Mouse (Mus musculus): ENCODE results near the gene Nfat5. TPM values are rescaled to one million over a fixed set of nuclear protein-coding genes. Genes with fewer than 3 reads are reported as not detected.
A peak's percentile ranks its signal among the peaks of the same experiment; 100 is the strongest.

Nfat5 gene
- total RNA-seq (2021), result 10 to 100 TPM; 47.8 to 67.4 TPM

GRCm38 (mm10) chr8:107292928-107293601 is at the start of gene Nfat5:
TSS of gene Nfat5 (plus strand) at chr8:107293470.
- DNase-seq (ENCODE audit: extremely low spot score in 1 of 2, low spot score in 1 of 2), result peak; percentile 92 to 100

DNA sequence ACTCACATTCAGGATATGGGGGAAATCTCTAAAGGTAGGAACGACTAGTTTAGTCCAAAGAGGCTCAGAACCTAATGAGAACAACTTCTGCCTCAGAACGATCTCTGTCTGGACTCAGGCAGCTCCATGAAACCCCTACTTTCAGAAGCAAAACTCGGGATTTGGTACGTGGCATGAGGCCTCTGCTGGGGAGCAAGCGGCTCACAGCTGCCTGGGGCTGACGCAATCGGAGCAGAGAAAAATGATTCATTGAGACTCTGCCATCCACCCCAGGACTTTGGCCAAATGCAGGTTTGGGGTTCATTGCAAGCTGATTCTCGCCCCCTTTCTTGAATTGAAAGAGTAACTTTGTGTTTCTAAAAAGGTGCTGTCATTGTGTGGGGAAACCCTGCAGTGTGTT is 49.1 kb upstream of the Nfat5 start:
- no peak for DNase-seq (ENCODE audit: extremely low spot score in 1 of 2, low spot score in 1 of 2)

- DNase-seq (ENCODE audit: extremely low spot score in 1 of 2, low spot score in 1 of 2), result no peak
These were observed 44.8 kb upstream of the Nfat5 start for GRCm38 (mm10) chr8:107248456-107248855.

DNA sequence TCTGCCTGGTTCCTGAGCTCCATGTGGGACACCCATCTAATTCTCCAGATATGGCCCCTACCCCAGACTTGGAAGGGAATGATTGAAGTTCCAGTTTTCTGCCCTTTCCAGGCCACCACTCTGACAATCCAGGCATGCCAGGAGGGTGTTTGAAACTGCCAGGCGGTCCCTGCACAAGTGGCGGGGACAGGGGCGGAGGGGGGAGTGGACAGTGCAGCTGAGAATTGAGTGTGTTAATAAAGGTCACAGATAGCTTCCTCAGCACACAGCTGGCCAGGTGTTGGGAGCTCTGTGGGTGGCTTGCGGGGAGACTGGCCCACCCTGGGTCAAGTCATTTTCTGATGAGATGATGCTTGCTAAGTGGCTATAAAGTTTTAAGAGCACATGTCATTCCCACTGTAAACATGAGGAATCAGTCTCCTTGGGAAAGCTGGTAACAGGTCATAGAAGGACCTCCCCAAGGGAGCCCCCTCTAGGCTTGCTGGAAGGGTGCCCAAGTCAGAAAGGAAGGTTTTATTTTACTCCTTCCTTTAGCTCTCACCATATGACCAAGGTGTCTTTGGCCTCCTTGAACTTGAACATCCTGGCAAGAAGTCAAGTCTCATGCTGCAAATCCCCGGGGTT is 41.7 kb upstream of the Nfat5 start:
- no peak for DNase-seq (ENCODE audit: extremely low spot score in 1 of 2, low spot score in 1 of 2)

DNA sequence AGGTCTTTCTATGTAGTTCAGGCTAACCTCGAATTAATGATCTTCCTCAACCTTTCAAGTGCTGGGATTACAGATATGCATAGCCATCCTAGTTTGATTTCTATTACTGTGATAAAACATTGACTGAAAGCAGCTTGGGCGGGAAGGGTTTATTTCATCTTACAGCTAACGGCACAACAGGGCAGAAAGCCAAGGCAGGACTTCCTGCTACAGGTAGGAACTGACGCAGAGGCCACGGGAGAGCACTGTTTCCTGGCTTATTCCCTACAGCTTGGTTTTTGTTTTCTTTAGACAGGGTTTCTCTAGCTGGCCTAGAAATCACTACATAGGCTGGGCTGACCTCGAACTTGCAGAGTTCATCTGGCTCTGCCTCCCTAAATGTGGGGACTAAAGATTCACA is 40.1 kb upstream of the Nfat5 start:
- DNase-seq (ENCODE audit: extremely low spot score in 1 of 2, low spot score in 1 of 2), result no peak

DNA sequence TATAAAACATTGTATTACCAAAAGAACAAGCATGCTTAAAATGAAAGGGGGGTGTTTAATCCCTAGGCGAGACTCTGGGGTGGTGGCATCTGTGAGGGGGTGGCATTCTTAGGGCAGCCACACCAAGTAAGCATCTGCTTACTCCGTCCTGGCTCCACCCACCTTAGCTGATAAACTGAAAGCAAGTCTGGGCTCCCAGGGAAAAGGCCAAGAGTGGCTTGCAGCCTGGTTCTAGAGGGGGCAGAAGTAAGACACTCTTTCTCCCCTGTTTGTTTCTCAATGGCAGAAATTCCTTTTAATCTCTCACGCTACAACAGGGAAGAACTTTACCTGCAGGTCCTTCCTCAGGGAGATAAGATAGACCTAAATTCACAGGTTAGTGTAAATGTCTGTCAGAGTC is 38.9 kb upstream of the Nfat5 start:
- DNase-seq (ENCODE audit: extremely low spot score in 1 of 2, low spot score in 1 of 2), result no peak

DNA sequence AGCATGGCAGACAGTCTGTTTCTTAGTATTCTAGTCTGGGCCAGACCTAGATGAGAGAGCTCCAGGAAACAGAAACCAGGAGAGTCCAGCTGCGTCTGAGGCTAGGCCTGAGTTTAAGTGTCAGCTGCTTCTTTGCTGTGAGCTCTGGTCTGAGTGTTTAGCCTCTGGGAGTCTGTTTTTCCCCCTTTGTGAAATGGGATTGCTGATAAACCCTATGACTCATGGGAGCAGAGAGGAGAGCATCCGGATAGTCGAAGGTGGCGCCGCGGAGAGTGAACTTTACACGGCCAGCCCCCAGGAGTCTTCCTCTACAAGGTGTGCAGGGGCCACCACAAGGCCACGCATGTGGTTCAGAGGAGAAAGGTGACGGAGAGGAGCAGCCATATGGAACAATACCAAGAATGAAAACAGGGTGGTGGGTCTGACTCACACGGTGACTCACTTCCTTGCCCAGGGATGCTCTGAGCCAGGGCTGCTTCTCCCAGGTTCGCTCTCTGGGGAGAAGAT is 38.3 kb upstream of the Nfat5 start:
- DNase-seq (ENCODE audit: extremely low spot score in 1 of 2, low spot score in 1 of 2), result no peak

GRCm38 (mm10) chr8:107257223-107257622 is 36.0 kb upstream of the Nfat5 start:
- peak in 1 of 2 experiments; percentile 13 for DNase-seq (ENCODE audit: extremely low spot score in 1 of 2, low spot score in 1 of 2)

GRCm38 (mm10) chr8:107260120-107260519 is 33.1 kb upstream of the Nfat5 start:
- no peak for DNase-seq (ENCODE audit: extremely low spot score in 1 of 2, low spot score in 1 of 2)

DNA sequence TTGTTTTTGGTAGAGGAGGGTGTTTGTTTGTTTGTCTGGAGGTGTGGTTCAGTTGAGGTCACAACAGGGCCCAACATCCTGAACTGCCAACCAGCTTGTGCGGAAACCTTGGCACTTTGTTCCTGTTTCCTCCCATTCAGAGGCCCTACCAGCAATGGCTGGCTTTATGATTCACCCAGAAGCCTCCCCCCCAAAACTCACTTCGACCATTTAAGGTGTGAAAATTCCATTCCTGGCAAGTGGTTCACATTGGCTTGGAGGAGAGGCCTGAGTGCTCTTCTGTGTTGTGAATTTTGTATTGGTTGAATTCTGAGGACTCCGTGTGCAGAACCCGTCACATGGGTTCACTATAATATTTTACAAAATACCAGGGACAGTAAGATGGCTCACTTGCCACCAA is 32.1 kb upstream of the Nfat5 start:
- no peak for DNase-seq (ENCODE audit: extremely low spot score in 1 of 2, low spot score in 1 of 2)

- no peak for DNase-seq (ENCODE audit: extremely low spot score in 1 of 2, low spot score in 1 of 2)
These were observed 31.1 kb upstream of the Nfat5 start for GRCm38 (mm10) chr8:107262046-107262705.

DNA sequence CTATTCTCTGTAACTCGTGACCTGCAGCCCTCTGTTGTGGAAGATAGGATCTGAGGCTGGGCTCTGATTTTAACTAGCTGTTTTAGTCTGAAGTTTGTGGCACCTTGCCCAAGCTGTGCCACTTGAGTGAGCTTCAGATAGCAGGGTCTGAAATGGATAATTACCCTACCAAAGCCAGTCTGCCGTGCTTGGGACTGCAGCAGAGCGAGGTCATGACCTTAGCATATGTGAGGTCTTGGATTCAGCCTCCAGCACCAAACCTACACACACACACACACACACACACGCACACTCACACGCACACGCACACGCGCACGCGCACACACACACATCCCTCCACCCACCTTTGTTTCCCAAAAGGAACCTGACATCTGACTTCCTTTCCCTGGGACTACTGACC is 27.5 kb upstream of the Nfat5 start:
- no peak for DNase-seq (ENCODE audit: extremely low spot score in 1 of 2, low spot score in 1 of 2)

- DNase-seq (ENCODE audit: extremely low spot score in 1 of 2, low spot score in 1 of 2), result no peak
These were observed 24.8 kb upstream of the Nfat5 start for GRCm38 (mm10) chr8:107268501-107268900.

DNA sequence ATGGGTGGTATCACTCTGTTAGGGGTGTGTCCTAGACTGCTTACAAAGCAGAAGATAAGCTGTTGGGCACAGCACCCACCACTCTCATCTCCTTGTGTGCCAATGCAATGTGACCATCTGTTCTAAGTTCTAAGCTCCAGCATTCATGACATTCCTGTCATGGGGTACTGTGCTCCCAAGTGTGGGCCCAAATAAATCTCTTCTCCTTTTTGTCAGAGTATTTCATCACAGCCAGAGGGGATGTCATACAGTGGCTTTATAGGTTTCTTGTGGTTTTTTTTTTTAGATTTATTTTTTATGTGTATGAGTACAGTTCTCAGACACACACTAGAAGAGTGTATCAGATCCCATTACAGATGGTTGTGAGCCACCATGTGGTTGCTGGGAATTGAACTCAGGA is 24.1 kb upstream of the Nfat5 start:
- DNase-seq (ENCODE audit: extremely low spot score in 1 of 2, low spot score in 1 of 2), result no peak

DNA sequence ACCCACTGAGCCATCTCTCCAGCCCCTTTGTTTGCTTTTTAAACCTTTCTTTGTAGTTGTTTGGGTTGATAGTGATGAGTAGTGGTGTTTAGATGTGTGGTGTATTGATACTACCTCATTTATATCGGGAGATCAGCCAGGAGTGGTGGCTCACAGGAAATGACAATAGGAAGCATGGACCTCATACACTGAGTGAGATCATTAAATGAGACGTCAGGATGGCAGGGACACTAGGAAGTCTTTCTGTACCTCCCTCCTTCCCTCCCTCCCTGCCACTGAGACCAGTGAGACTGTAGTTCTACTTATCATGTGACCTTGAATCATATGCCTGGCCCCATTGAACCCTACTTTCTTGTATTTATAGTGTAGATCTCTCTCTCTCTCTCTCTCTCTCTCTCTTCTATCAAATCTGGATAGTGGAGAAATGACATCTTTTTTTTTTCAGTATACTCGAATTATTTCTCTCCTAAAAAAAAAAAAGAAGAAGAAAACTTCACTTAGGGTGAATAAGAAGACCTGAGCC is 23.6 kb upstream of the Nfat5 start:
- no peak for DNase-seq (ENCODE audit: extremely low spot score in 1 of 2, low spot score in 1 of 2)

DNA sequence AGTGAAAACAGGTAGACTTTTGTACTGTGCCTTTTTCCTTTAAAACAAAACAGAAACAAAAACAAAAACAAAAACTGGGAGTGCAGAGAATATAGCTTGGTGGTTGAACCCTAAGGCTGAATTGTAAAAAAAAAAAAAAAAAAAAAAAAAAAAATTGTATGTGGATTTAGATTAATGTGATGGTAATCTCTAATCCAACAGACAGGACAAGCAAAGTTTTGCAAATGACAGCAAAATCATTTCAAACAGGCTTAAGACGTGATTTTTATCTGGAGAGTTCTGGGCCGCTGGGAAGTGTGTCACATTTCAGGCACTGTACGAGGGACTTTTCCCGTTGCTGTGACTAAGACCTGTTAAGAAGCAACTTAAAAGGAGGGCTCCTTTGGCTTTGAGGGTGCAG is 23.0 kb upstream of the Nfat5 start:
- DNase-seq (ENCODE audit: extremely low spot score in 1 of 2, low spot score in 1 of 2), result no peak

GRCm38 (mm10) chr8:107270751-107271150 is 22.5 kb upstream of the Nfat5 start:
- no peak for DNase-seq (ENCODE audit: extremely low spot score in 1 of 2, low spot score in 1 of 2)

- DNase-seq (ENCODE audit: extremely low spot score in 1 of 2, low spot score in 1 of 2), result no peak
These were observed 15.9 kb upstream of the Nfat5 start for GRCm38 (mm10) chr8:107277323-107277883.

- DNase-seq (ENCODE audit: extremely low spot score in 1 of 2, low spot score in 1 of 2), result no peak
These were observed 14.7 kb upstream of the Nfat5 start for GRCm38 (mm10) chr8:107278571-107278970.

DNA sequence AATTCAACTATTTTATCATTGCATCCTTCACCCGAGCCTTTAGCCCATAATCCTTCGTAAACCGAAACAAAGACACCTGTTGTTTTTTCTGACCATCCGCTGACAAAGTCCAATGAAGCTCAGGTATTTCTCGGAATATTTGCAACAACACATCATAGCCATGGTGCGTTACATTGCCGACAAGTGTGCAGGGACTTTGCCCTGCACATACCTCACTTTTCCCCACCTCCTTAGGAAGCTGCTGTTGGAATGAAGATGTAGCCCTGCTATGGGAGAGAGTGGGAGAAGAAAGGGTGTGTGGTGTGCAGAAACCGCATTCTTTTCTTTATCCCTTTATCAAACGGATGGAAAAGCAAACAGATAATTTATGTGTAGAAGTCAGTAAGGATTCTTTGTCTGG is 6.6 kb upstream of the Nfat5 start:
- DNase-seq (ENCODE audit: extremely low spot score in 1 of 2, low spot score in 1 of 2), result no peak

- DNase-seq (ENCODE audit: extremely low spot score in 1 of 2, low spot score in 1 of 2), result no peak
These were observed 5.7 kb upstream of the Nfat5 start for GRCm38 (mm10) chr8:107287522-107287921.

Data from layer of hippocampus, postnatal 25 days (tissue).